Mouse (Mus musculus) hindbrain, embryonic 16.5 days (tissue): ENCODE data around the gene Tbcd. TPM values are rescaled to one million over a fixed set of nuclear protein-coding genes. Genes with fewer than 3 reads are reported as not detected.
A peak's percentile ranks its signal among the peaks of the same experiment; 100 is the strongest.

Experiments used
- ATAC-seq: fragments of 200-750 bp; cut with Nextera tagmentation; 2 replicates; pipeline ENCODE4 v1.8.0; 2017; ENCODE audit warnings: moderate TSS enrichment, moderate library complexity
- H3K27ac ChIP-seq: fragments of 300-500 bp; sonication (generic); 2 replicates; pipeline ENCODE4 v1.5.1; 2014; ENCODE audit warnings: low read depth, mild to moderate bottlenecking, control low read depth, low read length, moderate library complexity
- H3K27me3 ChIP-seq: fragments of 300-500 bp; sonication (generic); replicated peaks from 2 replicates; pipeline ENCODE4 v1.6.1; 2014; ENCODE audit warnings: low read length; ENCODE audit not compliant: control insufficient read depth, insufficient read depth
- H3K36me3 ChIP-seq: fragments of 300-500 bp; sonication (generic); 2 replicates; pipeline ENCODE4 v1.6.1; 2014; ENCODE audit warnings: mild to moderate bottlenecking, low read length, moderate library complexity, mixed read lengths; ENCODE audit not compliant: control insufficient read depth, insufficient read depth
- H3K4me1 ChIP-seq: fragments of 300-500 bp; sonication (generic); 2 replicates; pipeline ENCODE4 v1.6.1; 2014; ENCODE audit warnings: low read depth, low read length; ENCODE audit not compliant: control insufficient read depth, insufficient read depth
- H3K4me2 ChIP-seq: fragments of 300-500 bp; sonication (generic); 2 replicates; pipeline ENCODE4 v1.6.1; 2014; ENCODE audit warnings: mild to moderate bottlenecking, low read length, control low read depth, moderate library complexity
- H3K4me3 ChIP-seq: fragments of 300-500 bp; sonication (generic); 2 replicates; pipeline ENCODE4 v1.5.1; 2014; ENCODE audit warnings: mild to moderate bottlenecking, low read length, control low read depth, moderate library complexity
- H3K9ac ChIP-seq: fragments of 300-500 bp; sonication (generic); 2 replicates; pipeline ENCODE4 v1.6.1; 2014; ENCODE audit warnings: low read depth, mild to moderate bottlenecking, control low read depth, low read length, moderate library complexity
- H3K9me3 ChIP-seq: fragments of 300-500 bp; sonication (generic); 2 replicates; pipeline ENCODE4 v1.6.1; 2014; ENCODE audit warnings: mild to moderate bottlenecking, low read length, moderate library complexity; ENCODE audit not compliant: control insufficient read depth
- WGBS: fragments of 180-500 bp; shearing (Covaris S2); extraction: QIAGEN DNeasy Blood & Tissue Kit; methylation state at CpG from one replicate; pipeline ENCODE4 v1.1.7; 2014; 5-methylcytosine and 5-hydroxymethylcytosine counted together
- polyA plus RNA-seq: library from polyadenylated mRNA; unstranded; fragments of >200 nt; fragmentation: Nextera tagmentation; extraction: Ambion mirVana; gene quantifications from 2 replicates; pipeline ENCODE4 v1.2.1, GENCODE M21; 2015

Gene Tbcd
- polyA plus RNA-seq, 1 experiment from 2014 or later: 60.8 TPM

- Histone ChIP-seq H3K9ac (no peak overlapping the region), H3K4me1 (peaks cover 11% of the 10 kb centered on the region), H3K27ac (no peak overlapping the region), H3K4me3 (no peak overlapping the region), H3K4me2 (no peak overlapping the region), H3K36me3 (peaks cover 23% of the 10 kb centered on the region), H3K9me3 (no peaks in the 10 kb centered on the region), H3K27me3 (no peaks in the 10 kb centered on the region)
- WGBS: 93% methylated on average over 3 of the region's 3 CpGs
- no peak for ATAC-seq
These were observed 6.1 kb downstream of the Tbcd start for GRCm38 (mm10) chr11:121457874-121458273.

GRCm38 (mm10) chr11:121467408-121467807 lies 15.7 kb downstream of the Tbcd start:
- no peaks in the 10 kb centered on the region for H3K9me3 ChIP-seq
- H3K4me3 ChIP-seq: no peak overlapping the region
- WGBS: 95% methylated on average over 6 of the region's 6 CpGs
- H3K27me3 ChIP-seq: no peaks in the 10 kb centered on the region
- no peak overlapping the region for H3K27ac ChIP-seq
- no peak for ATAC-seq
- no peaks in the 10 kb centered on the region for H3K4me1 ChIP-seq
- peaks cover 21% of the 10 kb centered on the region for H3K36me3 ChIP-seq
- H3K4me2 ChIP-seq: no peak overlapping the region
- H3K9ac ChIP-seq: no peak overlapping the region

GRCm38 (mm10) chr11:121474831-121475230 lies 23.1 kb downstream of the Tbcd start:
- peaks cover 9% of the 10 kb centered on the region for H3K36me3 ChIP-seq
- H3K4me3 ChIP-seq: no peak overlapping the region
- 90% methylated on average over 3 of the region's 3 CpGs for WGBS
- H3K4me1 ChIP-seq: no peaks in the 10 kb centered on the region
- no peak overlapping the region for H3K9ac ChIP-seq
- H3K27ac ChIP-seq: no peak overlapping the region
- no peaks in the 10 kb centered on the region for H3K9me3 ChIP-seq
- no peaks in the 10 kb centered on the region for H3K27me3 ChIP-seq
- no peak overlapping the region for H3K4me2 ChIP-seq
- no peak for ATAC-seq

- Histone ChIP-seq H3K27ac (no peak overlapping the region), H3K4me2 (no peak overlapping the region), H3K36me3 (peaks cover 9% of the 10 kb centered on the region), H3K4me3 (no peak overlapping the region), H3K27me3 (no peaks in the 10 kb centered on the region), H3K9ac (no peak overlapping the region), H3K9me3 (no peaks in the 10 kb centered on the region), H3K4me1 (no peaks in the 10 kb centered on the region)
- 38% methylated on average over 9 of the region's 9 CpGs for WGBS
- peak; percentile 67 for ATAC-seq
These were observed 24.1 kb downstream of the Tbcd start for GRCm38 (mm10) chr11:121475699-121476415.

- H3K9ac ChIP-seq: no peak overlapping the region
- no peaks in the 10 kb centered on the region for H3K27me3 ChIP-seq
- H3K4me1 ChIP-seq: no peaks in the 10 kb centered on the region
- peaks cover 11% of the 10 kb centered on the region for H3K36me3 ChIP-seq
- H3K4me3 ChIP-seq: no peak overlapping the region
- H3K9me3 ChIP-seq: no peaks in the 10 kb centered on the region
- no peak overlapping the region for H3K4me2 ChIP-seq
- H3K27ac ChIP-seq: no peak overlapping the region
- ATAC-seq: no peak
- 94% methylated on average over 15 of the region's 15 CpGs for WGBS
These were observed 27.9 kb downstream of the Tbcd start for GRCm38 (mm10) chr11:121479476-121480203.

- no peak overlapping the region for H3K4me3 ChIP-seq
- H3K4me1 ChIP-seq: no peaks in the 10 kb centered on the region
- no peaks in the 10 kb centered on the region for H3K27me3 ChIP-seq
- ATAC-seq: no peak
- peaks cover 10% of the 10 kb centered on the region for H3K36me3 ChIP-seq
- no peak overlapping the region for H3K4me2 ChIP-seq
- no peak overlapping the region for H3K27ac ChIP-seq
- 97% methylated on average over 2 of the region's 2 CpGs for WGBS
- no peak overlapping the region for H3K9ac ChIP-seq
- H3K9me3 ChIP-seq: no peaks in the 10 kb centered on the region
These were observed 29.4 kb downstream of the Tbcd start for GRCm38 (mm10) chr11:121481129-121481528.

- Histone ChIP-seq H3K9me3 (no peaks in the 10 kb centered on the region), H3K27me3 (no peaks in the 10 kb centered on the region)
- 93% methylated on average over 9 of the region's 9 CpGs for WGBS
These were observed 34.1 kb downstream of the Tbcd start for GRCm38 (mm10) chr11:121485882-121486281.

GRCm38 (mm10) chr11:121490651-121491050 lies 38.9 kb downstream of the Tbcd start:
- Histone ChIP-seq H3K27me3 (no peaks in the 10 kb centered on the region), H3K36me3 (peaks cover 6% of the 10 kb centered on the region; the same call in 1 of the 2 replicates), H3K4me1 (no peaks in the 10 kb centered on the region), H3K4me3 (no peak overlapping the region), H3K9ac (no peak overlapping the region), H3K9me3 (no peaks in the 10 kb centered on the region), H3K4me2 (no peak overlapping the region), H3K27ac (no peak overlapping the region)
- ATAC-seq: no peak

More at GRCm38 (mm10) chr11:121485882-121486281, 34.1 kb downstream of the Tbcd start:
- Histone ChIP-seq H3K4me3 (no peak overlapping the region), H3K27ac (no peak overlapping the region), H3K9ac (no peak overlapping the region), H3K36me3 (0 out of 2 replicates have a peak, but pooled peaks cover 2% of the 10 kb centered on the region), H3K4me1 (no peaks in the 10 kb centered on the region), H3K4me2 (no peak overlapping the region)
- no peak for ATAC-seq

GRCm38 (mm10) chr11:121500595-121500994 lies 48.8 kb downstream of the Tbcd start:
- H3K9me3 ChIP-seq: no peaks in the 10 kb centered on the region
- no peak overlapping the region for H3K4me2 ChIP-seq
- no peak overlapping the region for H3K9ac ChIP-seq
- no peak for ATAC-seq
- no peaks in the 10 kb centered on the region for H3K4me1 ChIP-seq
- H3K27ac ChIP-seq: no peak overlapping the region
- H3K27me3 ChIP-seq: no peaks in the 10 kb centered on the region
- H3K4me3 ChIP-seq: no peak overlapping the region
- peaks cover 10% of the 10 kb centered on the region for H3K36me3 ChIP-seq
